Mouse (Mus musculus): ENCODE data around the gene Zbtb42.

- no peak for TF ChIP-seq POLR2A (IDR thresholded peaks at IDR 0.05; ENCODE audit: extremely low read depth, insufficient read depth, low read length)
- no peak for TF ChIP-seq CTCF (IDR thresholded peaks at IDR 0.05; ENCODE audit: extremely low read depth, insufficient read depth, low read length)
Measured at GRCm38 (mm10) chr12:112727801-112728200, 49.2 kb downstream of the Zbtb42 start.

All from cortical plate, adult 2 months (tissue).